Mouse (Mus musculus) heart, adult 2 months (tissue): ENCODE results near the gene Pdxdc1. TPM values are rescaled to one million over a fixed set of nuclear protein-coding genes. Genes with fewer than 3 reads are reported as not detected.
"Not testable (repeated sequence)": the region's sequence is repeated elsewhere in the genome, so short reads cannot be mapped to it uniquely, and the experiment has no call there.

Experiments used
- DNase-seq, 2 experiments: peaks; one replicate each; pipeline ENCODE4 v3.0.0; 2021
- H3K27ac ChIP-seq: fragments of 200-600 bp; 2 replicates; pipeline ENCODE4 v1.8.1; 2022
- H3K27me3 ChIP-seq: fragments of 200-500 bp; 2 replicates; pipeline ENCODE4 v1.6.1; 2012; ENCODE audit warnings: mild to moderate bottlenecking, low read length, inconsistent platforms, mixed read lengths; ENCODE audit not compliant: control insufficient read depth, insufficient read depth
- H3K36me3 ChIP-seq: fragments of 200-500 bp; 2 replicates; pipeline ENCODE4 v1.6.1; 2012; ENCODE audit warnings: low read length, inconsistent platforms; ENCODE audit not compliant: control insufficient read depth, insufficient read depth
- H3K4me1 ChIP-seq: fragments of 200-500 bp; 2 replicates; pipeline ENCODE4 v1.6.1; 2011; ENCODE audit warnings: low read length; ENCODE audit not compliant: control insufficient read depth, insufficient read depth
- H3K4me3 ChIP-seq: fragments of 200-600 bp; 2 replicates; pipeline ENCODE4 v1.8.1; 2022
- H3K79me2 ChIP-seq: fragments of 200-500 bp; replicated peaks from 2 replicates; pipeline ENCODE4 v1.6.1; 2012; ENCODE audit warnings: mild to moderate bottlenecking, inconsistent platforms, low read length, moderate library complexity, mixed read lengths; ENCODE audit not compliant: control insufficient read depth, insufficient read depth
- H3K9ac ChIP-seq: fragments of 200-500 bp; 2 replicates; pipeline ENCODE4 v1.6.1; 2012; ENCODE audit warnings: low read depth, mild to moderate bottlenecking, control low read depth, inconsistent platforms, low read length, mixed read lengths
- CTCF ChIP-seq: fragments of 200-600 bp; IDR thresholded peaks from 2 replicates; pipeline ENCODE4 v1.8.1; 2022; ENCODE audit warnings: antibody characterized with exemption, mild to moderate bottlenecking, moderate library complexity
- EP300 ChIP-seq: fragments of 200-500 bp; IDR thresholded peaks from 2 replicates; pipeline ENCODE4 v1.6.1; 2011; ENCODE audit warnings: low read depth, low read length, control low read depth; ENCODE audit not compliant: insufficient read depth
- POLR2A ChIP-seq: fragments of 200-500 bp; IDR thresholded peaks from 2 replicates; pipeline ENCODE4 v1.6.1; 2011; ENCODE audit warnings: mild to moderate bottlenecking, low read depth, low read length, control low read depth; ENCODE audit not compliant: insufficient read depth
- WGBS: fragments of 180-500 bp; shearing (Covaris S2); methylation state at CpG from one replicate; pipeline ENCODE4 v1.1.7; 2018; 5-methylcytosine and 5-hydroxymethylcytosine counted together
- intact Hi-C: fragments of 180-260 bp; cut with DNase I; formaldehyde crosslinking; loops from one replicate; pipeline ENCODE4 v1.15.1; 2025
- polyA plus RNA-seq: library from polyadenylated mRNA; depleted of rRNA; stranded (reverse); fragments of >200 nt; gene quantifications from 2 replicates; pipeline ENCODE4 v1.2.3, GENCODE M21; 2012
- total RNA-seq, 2 experiments: library from RNA; stranded (reverse); gene quantifications; 2 replicates each; pipeline ENCODE4 v1.2.3; 2021

Gene Pdxdc1
- total and polyA plus RNA-seq, 3 experiments: 67.3 to 92.7 (median 71.3) TPM

DNA sequence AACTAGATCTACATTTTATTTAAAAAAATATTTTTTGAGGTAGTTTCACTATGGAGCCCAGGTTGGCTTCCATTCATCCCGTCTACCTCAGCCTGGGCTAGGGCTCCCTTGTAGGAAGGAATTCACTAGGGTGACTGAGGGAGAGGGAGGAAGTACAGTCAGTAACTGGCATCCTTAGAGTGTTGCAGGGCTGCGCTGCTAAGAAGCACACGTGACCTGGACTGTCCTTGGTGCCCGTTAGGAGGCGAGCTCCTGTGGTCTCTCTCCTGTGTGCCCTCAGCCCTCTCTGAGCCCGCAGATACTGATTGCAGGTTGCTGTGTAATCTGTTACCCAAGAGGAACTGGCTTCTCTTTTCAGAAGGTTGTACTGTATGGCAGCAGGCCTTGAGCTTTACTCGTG, 94.5 kb downstream of the Pdxdc1 start:
- 90% methylated on average over 7 of the region's 7 CpGs for whole genome bisulfite sequencing
- Histone ChIP-seq H3K36me3 (peaks cover 6% of the 10 kb centered on the region), H3K27me3 (no peaks in the 10 kb centered on the region), H3K79me2 (no peaks in the 10 kb centered on the region), H3K27ac (no peak overlapping the region), H3K9ac (no peak overlapping the region), H3K4me1 (no peaks in the 10 kb centered on the region), H3K4me3 (no peak overlapping the region)
- intact Hi-C loops: no loop called here
- DNase-seq: no peak
- TF ChIP-seq EP300: no peak
- no peak for TF ChIP-seq POLR2A
- TF ChIP-seq CTCF: no peak

DNA sequence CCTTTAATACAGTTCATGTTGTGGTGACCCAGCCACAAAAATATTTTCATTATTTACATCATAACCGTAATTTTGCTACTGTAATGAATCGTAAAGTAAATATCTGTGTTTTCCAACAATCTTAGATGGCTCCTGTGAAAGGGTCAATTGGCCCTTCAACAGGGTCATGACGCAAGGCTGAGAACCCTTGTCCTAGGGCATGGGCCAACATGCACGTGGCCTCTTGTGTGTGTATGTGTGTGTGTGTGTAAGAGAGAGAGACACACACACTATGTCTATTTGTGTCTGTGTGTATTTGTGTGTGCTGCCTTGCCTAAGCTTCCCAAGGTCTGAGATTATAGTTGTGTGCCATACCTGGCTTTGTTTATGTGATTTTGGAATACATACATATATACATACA, 95.3 kb downstream of the Pdxdc1 start:
- 92% methylated on average over 4 of the region's 4 CpGs for WGBS
- H3K36me3 ChIP-seq: peaks cover 6% of the 10 kb centered on the region

DNA sequence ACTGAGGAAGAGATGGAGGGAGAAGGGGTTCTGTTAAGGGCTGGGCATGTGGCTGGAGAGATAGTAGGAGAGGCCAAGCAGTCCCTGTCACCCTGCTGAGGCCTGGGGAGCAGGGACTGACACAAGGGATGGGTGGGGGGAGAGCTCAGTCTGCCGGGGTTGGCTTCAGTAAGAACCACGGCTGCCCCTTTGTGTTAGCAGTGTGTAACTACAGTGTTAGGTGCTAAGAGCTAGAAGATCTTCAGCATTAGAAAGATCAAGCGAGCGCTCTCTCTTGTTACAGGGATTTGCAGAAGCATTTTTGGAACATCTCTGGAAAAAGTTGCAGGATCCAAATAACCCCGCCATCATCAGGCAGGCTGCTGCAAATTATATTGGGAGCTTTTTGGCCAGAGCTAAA, 98.3 kb downstream of the Pdxdc1 start:
- TF ChIP-seq POLR2A (no peak), CTCF (peak; percentile 22; the same call in 1 of the 2 replicates)
- intact Hi-C loops: no loop called here
- Histone ChIP-seq H3K36me3 (peaks cover 6% of the 10 kb centered on the region), H3K27ac (no peak overlapping the region), H3K79me2 (no peaks in the 10 kb centered on the region), H3K9ac (no peak overlapping the region), H3K4me3 (no peak overlapping the region), H3K4me1 (no peaks in the 10 kb centered on the region), H3K27me3 (no peaks in the 10 kb centered on the region)
- no peak for DNase-seq
- 74% methylated on average over 5 of the region's 5 CpGs for WGBS

More for the DNA sequence above, 95.3 kb downstream of the Pdxdc1 start:
- no peak for DNase-seq
- Histone ChIP-seq H3K4me3 (no peak overlapping the region), H3K27ac (no peak overlapping the region), H3K79me2 (no peaks in the 10 kb centered on the region), H3K9ac (no peak overlapping the region), H3K4me1 (no peaks in the 10 kb centered on the region), H3K27me3 (no peaks in the 10 kb centered on the region)
- TF ChIP-seq POLR2A (no peak), CTCF (no peak), EP300 (no peak)
- intact Hi-C loops: no loop called here

DNA sequence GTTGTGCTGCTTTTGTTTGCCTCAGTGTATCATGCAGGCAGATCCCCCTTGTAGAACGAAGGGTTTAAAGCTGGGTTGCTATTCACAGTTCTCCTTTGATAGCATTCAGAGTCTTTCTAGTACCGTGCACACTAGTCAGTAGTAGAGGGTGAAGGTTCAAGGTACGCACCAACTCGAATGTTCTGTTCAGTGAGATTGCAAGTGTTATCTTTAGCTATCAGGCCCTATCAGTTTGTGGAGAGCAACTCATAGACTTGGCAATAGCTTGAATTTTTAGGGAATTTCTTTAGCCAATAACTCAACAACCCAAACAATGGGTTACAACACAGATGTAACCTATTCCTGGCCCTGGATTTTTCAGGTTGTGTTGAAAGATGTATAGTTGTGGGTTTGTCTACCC, 101.7 kb downstream of the Pdxdc1 start:
- Histone ChIP-seq H3K36me3 (peaks cover 3% of the 10 kb centered on the region; the same call in 1 of the 2 replicates), H3K9ac (no peak overlapping the region), H3K27me3 (no peaks in the 10 kb centered on the region), H3K4me3 (no peak overlapping the region), H3K4me1 (no peaks in the 10 kb centered on the region), H3K79me2 (no peaks in the 10 kb centered on the region), H3K27ac (no peak overlapping the region)
- WGBS: 93% methylated on average over 4 of the region's 4 CpGs
- TF ChIP-seq POLR2A (no peak), CTCF (no peak), EP300 (no peak)
- intact Hi-C loops: no loop called here
- DNase-seq: no peak

DNA sequence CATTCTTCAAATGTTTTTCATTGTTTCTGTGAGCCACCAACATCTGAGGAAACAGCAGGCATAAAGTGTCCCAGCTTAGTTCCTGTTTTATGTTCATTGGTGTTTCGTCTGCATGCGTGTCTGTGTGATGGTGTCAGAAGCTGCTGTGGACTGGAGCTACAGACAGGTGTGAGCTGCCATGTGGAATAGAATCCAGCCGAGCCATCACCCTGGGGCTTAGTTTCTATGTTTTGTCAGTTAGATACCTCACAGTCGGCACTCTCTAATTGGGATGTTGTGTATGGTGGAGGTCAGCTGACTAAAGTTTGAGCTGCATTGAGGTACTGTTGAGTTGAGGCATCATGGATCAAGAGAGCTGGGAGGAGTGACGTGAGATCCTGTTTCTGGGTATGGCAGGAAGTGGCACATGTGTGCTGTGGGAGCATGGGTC, 106.2 kb downstream of the Pdxdc1 start:
- no peaks in the 10 kb centered on the region for H3K4me1 ChIP-seq
- DNase-seq: no peak
- no peaks in the 10 kb centered on the region for H3K27me3 ChIP-seq
- no peaks in the 10 kb centered on the region for H3K79me2 ChIP-seq
- TF ChIP-seq CTCF: no peak
- TF ChIP-seq POLR2A: no peak
- TF ChIP-seq EP300: no peak
- H3K4me3 ChIP-seq: no peak overlapping the region
- no peak overlapping the region for H3K27ac ChIP-seq
- intact Hi-C loops: no loop called here
- no peak overlapping the region for H3K9ac ChIP-seq
- H3K36me3 ChIP-seq: no peaks in the 10 kb centered on the region; the same call in 1 of the 2 replicates
- WGBS: 86% methylated on average over 5 of the region's 5 CpGs

DNA sequence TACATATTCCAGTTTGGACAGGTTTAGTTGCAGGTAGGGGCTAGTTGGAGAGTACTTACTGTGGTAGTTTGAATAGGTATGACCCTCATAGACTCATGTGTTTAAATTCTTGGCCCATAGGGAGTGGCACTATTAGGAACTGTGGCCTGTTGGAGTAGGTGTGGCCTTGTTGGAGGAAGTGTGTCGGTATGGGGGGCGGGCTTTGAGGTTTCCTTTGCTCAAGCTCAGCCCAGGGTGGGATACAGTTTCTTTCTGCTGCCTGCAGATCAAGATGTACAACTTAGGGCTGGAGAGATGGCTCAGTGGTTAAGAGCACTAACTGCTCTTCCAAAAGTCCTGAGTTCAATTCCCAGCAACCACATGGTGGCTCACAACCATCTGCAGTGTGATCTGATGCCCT, 109.5 kb downstream of the Pdxdc1 start:
- H3K4me3 ChIP-seq, H3K4me1 ChIP-seq, H3K9ac ChIP-seq, intact Hi-C loops, H3K79me2 ChIP-seq, H3K27ac ChIP-seq, DNase-seq, H3K27me3 ChIP-seq, H3K36me3 ChIP-seq: not testable (repeated sequence)
- 84% methylated on average over 2 of the region's 2 CpGs for WGBS
